Comparison of ENCODE assay signal across 8 mouse cellular contexts in the genomic region with DNA sequence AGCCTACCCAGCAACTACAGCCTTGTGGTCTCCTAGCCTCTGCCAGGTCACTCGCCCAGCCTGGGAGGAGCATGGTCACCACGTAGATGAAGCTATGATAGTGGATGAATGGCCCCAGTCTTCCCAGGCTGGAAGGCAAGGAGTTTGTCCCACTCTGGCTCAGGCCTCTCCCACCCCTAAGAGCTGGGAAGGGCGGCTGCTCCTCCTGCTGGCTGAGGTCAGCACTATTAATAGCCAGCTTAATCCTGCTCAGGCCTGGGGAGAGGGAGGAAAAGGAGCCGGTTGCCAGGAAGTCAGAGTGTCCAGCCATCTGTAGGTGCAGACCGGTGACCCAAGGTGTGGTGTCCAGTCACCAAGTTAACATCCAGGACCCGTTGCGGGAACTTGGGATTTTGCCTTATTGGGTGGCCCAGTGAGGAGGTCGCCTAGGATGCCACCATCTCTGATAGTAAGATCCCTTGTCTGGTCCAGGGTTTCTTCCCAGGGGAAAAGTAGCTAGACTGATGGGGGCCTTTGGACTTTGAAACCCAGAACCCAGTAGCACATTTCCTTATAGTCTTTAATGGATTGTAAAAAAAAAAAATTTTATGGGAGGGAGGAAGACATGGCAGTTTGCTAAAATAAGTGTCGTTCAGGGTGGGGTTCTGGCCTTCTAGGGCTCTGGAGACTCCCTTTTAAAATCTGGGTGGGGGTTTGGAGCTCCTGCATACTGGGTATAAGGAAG. TPM values are rescaled to one million over a fixed set of nuclear protein-coding genes. Genes with fewer than 3 reads are reported as not detected.
DNase-seq lines count a peak whose midpoint lies in the region; ATAC-seq and TF ChIP-seq lines count a peak whose summit lies in the region.

No protein-coding gene starts in this region.

- no peak overlapping the region for H3K9ac ChIP-seq in ES-Bruce4 (ENCODE audit: low read depth, poor library complexity, severe bottlenecking)
- H3K9ac ChIP-seq in forebrain, embryonic 15.5 days (replicated peaks) = no peak overlapping the region
- no peak overlapping the region for H3K9ac ChIP-seq in limb, embryonic 14.5 days (ENCODE audit: low read depth, low read length, severe bottlenecking)
- H3K9ac ChIP-seq in neural tube, embryonic 13.5 days = no peak overlapping the region

- no peaks in the 10 kb centered on the region for H3K9me3 ChIP-seq in ES-Bruce4 (replicated peaks; ENCODE audit: control insufficient read depth, insufficient read depth, low read length, poor library complexity, severe bottlenecking)
- no peaks in the 10 kb centered on the region for H3K9me3 ChIP-seq in forebrain, embryonic 15.5 days
- no peaks in the 10 kb centered on the region for H3K9me3 ChIP-seq in limb, embryonic 14.5 days (ENCODE audit: control insufficient read depth, low read length)
- H3K9me3 ChIP-seq in neural tube, embryonic 13.5 days = no peaks in the 10 kb centered on the region

- TF ChIP-seq CTCF in ES-Bruce4 (IDR thresholded peaks at IDR 0.05; ENCODE audit: low read depth, low read length) = peak; percentile 40

- peak; percentile 53; the same call in 1 of the 2 replicates for ATAC-seq in forebrain, embryonic 15.5 days (replicated peaks)
- peak; percentile 82 for ATAC-seq in limb, embryonic 14.5 days (ENCODE audit: low FRiP score, low read depth)
- peak; percentile 53; the same call in 1 of the 2 replicates for ATAC-seq in neural tube, embryonic 13.5 days (ENCODE audit: low read depth)

- no peak for TF ChIP-seq EP300 in ES-Bruce4 (IDR thresholded peaks at IDR 0.05; ENCODE audit: insufficient read depth, low read depth, low read length)

- no peaks in the 10 kb centered on the region for H3K27me3 ChIP-seq in ES-Bruce4 (ENCODE audit: control insufficient read depth, insufficient read depth, low read length, poor library complexity, severe bottlenecking)
- no peaks in the 10 kb centered on the region for H3K27me3 ChIP-seq in forebrain, embryonic 15.5 days
- H3K27me3 ChIP-seq in limb, embryonic 14.5 days (ENCODE audit: control insufficient read depth, insufficient read depth, low read length) = no peaks in the 10 kb centered on the region
- no peaks in the 10 kb centered on the region for H3K27me3 ChIP-seq in neural tube, embryonic 13.5 days

- no peak overlapping the region for H3K4me2 ChIP-seq in forebrain, embryonic 15.5 days (replicated peaks)
- no peak overlapping the region for H3K4me2 ChIP-seq in limb, embryonic 14.5 days (replicated peaks; ENCODE audit: low read depth, low read length, severe bottlenecking)
- H3K4me2 ChIP-seq in neural tube, embryonic 13.5 days = no peak overlapping the region

- DNase-seq in brain, adult 2 months (ENCODE audit: low read depth, low spot score) = peak; percentile 97
- DNase-seq in heart, postnatal 4 days = peak; percentile 84
- DNase-seq in limb, embryonic 14.5 days (ENCODE audit: low spot score) = peak; percentile 54
- DNase-seq in right cerebral cortex, postnatal 36 days (ENCODE audit: low spot score in 2 of 2) = no peak
- DNase-seq in thymus, postnatal 25 days = no peak

- no peak overlapping the region for H3K27ac ChIP-seq in ES-Bruce4 (ENCODE audit: insufficient read depth, low read length)
- H3K27ac ChIP-seq in forebrain, embryonic 15.5 days (replicated peaks) = no peak overlapping the region
- H3K27ac ChIP-seq in limb, embryonic 14.5 days (replicated peaks; ENCODE audit: low read depth, low read length) = no peak overlapping the region
- H3K27ac ChIP-seq in neural tube, embryonic 13.5 days (replicated peaks) = no peak overlapping the region

- no peak for TF ChIP-seq POLR2A in ES-Bruce4 (IDR thresholded peaks at IDR 0.05; ENCODE audit: insufficient read depth, low read length)
- TF ChIP-seq POLR2A in limb, embryonic 14.5 days (IDR thresholded peaks at IDR 0.05; ENCODE audit: borderline replicate concordance, extremely low read depth, insufficient read depth, insufficient read length) = no peak

- no peaks in the 10 kb centered on the region for H3K36me3 ChIP-seq in ES-Bruce4 (ENCODE audit: control insufficient read depth, insufficient read depth, low read length, poor library complexity, severe bottlenecking)
- no peaks in the 10 kb centered on the region for H3K36me3 ChIP-seq in forebrain, embryonic 15.5 days
- no peaks in the 10 kb centered on the region for H3K36me3 ChIP-seq in limb, embryonic 14.5 days (ENCODE audit: control insufficient read depth, insufficient read depth, low read length)
- H3K36me3 ChIP-seq in neural tube, embryonic 13.5 days = no peaks in the 10 kb centered on the region

- WGBS in forebrain, embryonic 15.5 days = 48% methylated on average over 9 of the region's 9 CpGs
- 44% methylated on average over 9 of the region's 9 CpGs for WGBS in limb, embryonic 14.5 days
- WGBS in neural tube, embryonic 13.5 days = 53% methylated on average over 9 of the region's 9 CpGs

- no peak overlapping the region for H3K4me3 ChIP-seq in ES-Bruce4 (ENCODE audit: low read depth, low read length)
- no peak overlapping the region for H3K4me3 ChIP-seq in forebrain, embryonic 15.5 days
- no peak overlapping the region for H3K4me3 ChIP-seq in limb, embryonic 14.5 days (replicated peaks; ENCODE audit: low read length)
- no peak overlapping the region for H3K4me3 ChIP-seq in neural tube, embryonic 13.5 days

- H3K4me1 ChIP-seq in ES-Bruce4 (ENCODE audit: control insufficient read depth, insufficient read depth, low read length) = no peaks in the 10 kb centered on the region
- no peaks in the 10 kb centered on the region for H3K4me1 ChIP-seq in forebrain, embryonic 15.5 days
- peaks cover 12% of the 10 kb centered on the region for H3K4me1 ChIP-seq in limb, embryonic 14.5 days (ENCODE audit: control insufficient read depth, insufficient read depth, low read length)
- H3K4me1 ChIP-seq in neural tube, embryonic 13.5 days (replicated peaks) = no peaks in the 10 kb centered on the region

RNA-seq across cellular contexts. Expression of a gene that starts 19.1 kb away (rescaled TPM):
- 17.4 and 18.0 TPM in 2 replicates for polyA plus RNA-seq in ES-Bruce4 (2011; ENCODE audit: insufficient read depth, insufficient read length, low read depth, missing spikeins)
- polyA plus RNA-seq in forebrain, embryonic 15.5 days (2015; fragmentation: Nextera tagmentation; extraction: Ambion mirVana) = 5.2 and 5.9 TPM in 2 replicates
- total RNA-seq in heart, postnatal 4 days (2021) = 10 to 100 TPM; 14.9 to 15.7 TPM
- polyA plus RNA-seq in limb, embryonic 14.5 days (2012; rRNA removed) = 22.5 and 25.9 TPM in 2 replicates
- polyA plus RNA-seq in limb, embryonic 14.5 days (2014; fragmentation: Nextera tagmentation; extraction: Ambion mirVana) = 6.4 and 6.8 TPM in 2 replicates
- 3.4 and 4.2 TPM in 2 replicates for polyA plus RNA-seq in neural tube, embryonic 13.5 days (2015; fragmentation: Nextera tagmentation; extraction: Ambion mirVana)

RNA-seq across cellular contexts. Expression of a gene that starts 21.2 kb away (rescaled TPM):
- 4.7 and 5.4 TPM in 2 replicates for polyA plus RNA-seq in ES-Bruce4 (2011; ENCODE audit: insufficient read depth, insufficient read length, low read depth, missing spikeins)
- polyA plus RNA-seq in forebrain, embryonic 15.5 days (2015; fragmentation: Nextera tagmentation; extraction: Ambion mirVana) = 9.8 and 9.9 TPM in 2 replicates
- 1 to 10 TPM; 4.4 to 4.8 TPM for total RNA-seq in heart, postnatal 4 days (2021)
- polyA plus RNA-seq in limb, embryonic 14.5 days (2012; rRNA removed) = 7.3 and 9.4 TPM in 2 replicates
- polyA plus RNA-seq in limb, embryonic 14.5 days (2014; fragmentation: Nextera tagmentation; extraction: Ambion mirVana) = 13.1 and 15.1 TPM in 2 replicates
- 9.3 and 10.3 TPM in 2 replicates for polyA plus RNA-seq in neural tube, embryonic 13.5 days (2015; fragmentation: Nextera tagmentation; extraction: Ambion mirVana)

RNA-seq across cellular contexts. Expression of a gene that starts 44.1 kb away (rescaled TPM):
- polyA plus RNA-seq in ES-Bruce4 (2011; ENCODE audit: insufficient read depth, insufficient read length, low read depth, missing spikeins) = 6.8 and 6.9 TPM in 2 replicates
- 12.0 and 14.4 TPM in 2 replicates for polyA plus RNA-seq in forebrain, embryonic 15.5 days (2015; fragmentation: Nextera tagmentation; extraction: Ambion mirVana)
- total RNA-seq in heart, postnatal 4 days (2021) = 100 to 1,000 TPM; 151 to 159 TPM
- 27.4 and 32.8 TPM in 2 replicates for polyA plus RNA-seq in limb, embryonic 14.5 days (2012; rRNA removed)
- polyA plus RNA-seq in limb, embryonic 14.5 days (2014; fragmentation: Nextera tagmentation; extraction: Ambion mirVana) = 9.9 and 11.6 TPM in 2 replicates
- 19.0 and 19.2 TPM in 2 replicates for polyA plus RNA-seq in neural tube, embryonic 13.5 days (2015; fragmentation: Nextera tagmentation; extraction: Ambion mirVana)

RNA-seq across cellular contexts. Expression of a gene that starts 46.7 kb away (rescaled TPM):
- 1.2 TPM in 1 of 2 replicates, not detected in the other for polyA plus RNA-seq in ES-Bruce4 (2011; ENCODE audit: insufficient read depth, insufficient read length, low read depth, missing spikeins)
- 1.1 TPM in 1 of 2 replicates, not detected in the other for polyA plus RNA-seq in forebrain, embryonic 15.5 days (2015; fragmentation: Nextera tagmentation; extraction: Ambion mirVana)
- 10 to 100 TPM; 48.6 to 69.8 TPM for total RNA-seq in heart, postnatal 4 days (2021)
- 0.47 TPM in 1 of 2 replicates, not detected in the other for polyA plus RNA-seq in limb, embryonic 14.5 days (2012; rRNA removed)
- polyA plus RNA-seq in limb, embryonic 14.5 days (2014; fragmentation: Nextera tagmentation; extraction: Ambion mirVana) = not detected in 2 replicates
- polyA plus RNA-seq in neural tube, embryonic 13.5 days (2015; fragmentation: Nextera tagmentation; extraction: Ambion mirVana) = 0.32 and 1.9 TPM in 2 replicates

RNA-seq across cellular contexts. Expression of a gene that starts 47.5 kb away (rescaled TPM):
- 26.9 and 27.4 TPM in 2 replicates for polyA plus RNA-seq in ES-Bruce4 (2011; ENCODE audit: insufficient read depth, insufficient read length, low read depth, missing spikeins)
- polyA plus RNA-seq in forebrain, embryonic 15.5 days (2015; fragmentation: Nextera tagmentation; extraction: Ambion mirVana) = 66.3 and 68.4 TPM in 2 replicates
- total RNA-seq in heart, postnatal 4 days (2021) = 10 to 100 TPM; 16.0 to 20.6 TPM
- 32.2 and 40.7 TPM in 2 replicates for polyA plus RNA-seq in limb, embryonic 14.5 days (2012; rRNA removed)
- 26.7 and 30.7 TPM in 2 replicates for polyA plus RNA-seq in limb, embryonic 14.5 days (2014; fragmentation: Nextera tagmentation; extraction: Ambion mirVana)
- 73.1 and 74.6 TPM in 2 replicates for polyA plus RNA-seq in neural tube, embryonic 13.5 days (2015; fragmentation: Nextera tagmentation; extraction: Ambion mirVana)

Comparison
In these comparisons a context has a peak if more than half of its experiments do, and no peak if none do; other contexts are left out.
1. DNase-seq: peak in brain, adult 2 months (single experiment), heart, postnatal 4 days (single experiment) and limb, embryonic 14.5 days (single experiment); none in right cerebral cortex, postnatal 36 days (0 of 2) and thymus, postnatal 25 days (single experiment).
2. Peak in every context shown above with its lines, with median percentiles within 50 percentile points of each other: ATAC-seq.